ENCODE assay signal across 8 mouse cellular contexts in the genomic region with DNA sequence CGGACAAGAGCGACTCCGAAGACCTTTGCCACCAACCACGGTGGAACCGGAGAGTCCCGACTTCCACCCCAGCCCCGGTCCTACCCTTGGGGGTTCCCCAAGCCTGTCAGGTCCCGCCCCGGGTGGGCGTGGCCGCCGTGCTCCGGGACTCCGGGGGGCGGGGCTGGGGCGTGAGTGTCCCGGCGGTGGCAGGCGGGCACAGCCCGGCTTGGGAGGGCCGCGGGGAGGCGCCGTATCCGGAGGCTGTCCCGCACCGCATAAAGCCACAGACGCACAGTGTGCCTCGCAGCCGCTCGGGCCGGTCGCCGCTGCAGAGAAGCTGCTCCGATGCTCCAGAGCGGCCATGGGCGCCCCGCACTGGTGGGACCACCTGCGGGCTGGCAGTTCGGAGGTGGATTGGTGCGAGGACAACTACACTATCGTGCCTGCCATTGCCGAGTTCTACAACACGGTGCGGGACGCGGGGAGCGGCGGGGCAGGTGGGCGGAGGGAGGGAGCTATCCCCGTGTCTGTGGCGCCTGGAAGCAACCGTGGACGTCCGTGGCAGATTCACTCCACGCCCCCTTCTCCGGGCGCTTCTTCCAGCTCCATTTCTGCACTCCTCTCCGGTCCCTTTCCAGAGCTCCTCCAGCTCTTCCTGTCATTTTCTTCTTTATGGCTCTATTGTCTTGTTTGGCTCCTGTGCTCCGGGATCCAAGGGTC. TPM values are rescaled to one million over a fixed set of nuclear protein-coding genes. Genes with fewer than 3 reads are reported as not detected.
DNase-seq lines count a peak whose midpoint lies in the region; ATAC-seq and TF ChIP-seq lines count a peak whose summit lies in the region.

A gene (plus strand): TSS at position 251 of the 702 bp plus-strand sequence.

- no peaks in the 10 kb centered on the region for H3K4me1 ChIP-seq in bone marrow, adult 2 months (ENCODE audit: control insufficient read depth, insufficient read depth, low read length)
- peaks cover 3% of the 10 kb centered on the region; the same call in 1 of the 2 replicates for H3K4me1 ChIP-seq in embryonic facial prominence, embryonic 14.5 days (ENCODE audit: control insufficient read depth, insufficient read depth, low read length)
- H3K4me1 ChIP-seq in limb, embryonic 12.5 days (replicated peaks) = 0 out of 2 replicates have a peak, but pooled peaks cover 6% of the 10 kb centered on the region
- H3K4me1 ChIP-seq in midbrain, embryonic 13.5 days (replicated peaks) = peaks cover 23% of the 10 kb centered on the region

- H3K27me3 ChIP-seq in embryonic facial prominence, embryonic 14.5 days (replicated peaks; ENCODE audit: control insufficient read depth, insufficient read depth, low read length) = no peaks in the 10 kb centered on the region
- peaks cover 20% of the 10 kb centered on the region for H3K27me3 ChIP-seq in limb, embryonic 12.5 days
- H3K27me3 ChIP-seq in midbrain, embryonic 13.5 days = peaks cover 19% of the 10 kb centered on the region

- ATAC-seq in embryonic facial prominence, embryonic 14.5 days (ENCODE audit: low read depth) = peak; percentile 95
- ATAC-seq in limb, embryonic 12.5 days (ENCODE audit: insufficient number of reproducible peaks, insufficient read depth, low FRiP score, low TSS enrichment, low read depth) = peak; percentile 90
- peak; percentile 96 for ATAC-seq in midbrain, embryonic 13.5 days

- peak; percentile 85 for DNase-seq in embryonic facial prominence, embryonic 14.5 days (ENCODE audit: low spot score)
- peak; percentile 93 for DNase-seq in heart, adult 8-10 months (ENCODE audit: low spot score)
- peak; percentile 93 to 95 for DNase-seq in kidney, adult 8-10 months
- DNase-seq in skeletal muscle tissue, adult 2 months (ENCODE audit: low read depth, low spot score) = peak; percentile 78
- DNase-seq in adipocyte (ENCODE audit: low spot score) = no peak

- TF ChIP-seq CTCF in bone marrow, adult 2 months (IDR thresholded peaks at IDR 0.05; ENCODE audit: control insufficient read depth, insufficient read depth, low read length) = no peak

- no peak within 1 kb of the TSS for H3K27ac ChIP-seq in bone marrow, adult 2 months (ENCODE audit: control insufficient read depth, insufficient read depth, low read depth, low read length, poor library complexity)
- H3K27ac ChIP-seq in embryonic facial prominence, embryonic 14.5 days (replicated peaks; ENCODE audit: low read depth, low read length) = 0 out of 2 replicates have a peak within 1 kb of the TSS, but pooled peaks have one; percentile 15
- H3K27ac ChIP-seq in limb, embryonic 12.5 days = no peak within 1 kb of the TSS
- peak within 1 kb of the TSS; percentile 62 for H3K27ac ChIP-seq in midbrain, embryonic 13.5 days

- under 1% methylated on average over 59 of the region's 60 CpGs for WGBS in bone marrow, adult 2 months
- WGBS in embryonic facial prominence, embryonic 14.5 days = 1% methylated on average over 51 of the region's 60 CpGs
- under 1% methylated on average over 60 of the region's 60 CpGs for WGBS in limb, embryonic 12.5 days
- WGBS in midbrain, embryonic 13.5 days = 0% methylated on average over 56 of the region's 60 CpGs

- no peaks in the 10 kb centered on the region for H3K36me3 ChIP-seq in embryonic facial prominence, embryonic 14.5 days (ENCODE audit: control insufficient read depth, insufficient read depth, low read length)
- H3K36me3 ChIP-seq in limb, embryonic 12.5 days = no peaks in the 10 kb centered on the region
- no peaks in the 10 kb centered on the region for H3K36me3 ChIP-seq in midbrain, embryonic 13.5 days

- TF ChIP-seq POLR2A in bone marrow, adult 2 months (IDR thresholded peaks at IDR 0.05; ENCODE audit: borderline replicate concordance, control insufficient read depth, low read depth, low read length) = peak; percentile 62; the same call in 1 of the 2 replicates

- H3K4me3 ChIP-seq in bone marrow, adult 2 months (replicated peaks; ENCODE audit: control insufficient read depth, low read depth, low read length) = peak within 1 kb of the TSS; percentile 68
- peak within 1 kb of the TSS; percentile 68 for H3K4me3 ChIP-seq in embryonic facial prominence, embryonic 14.5 days (ENCODE audit: low read depth, low read length)
- H3K4me3 ChIP-seq in limb, embryonic 12.5 days (replicated peaks) = peak within 1 kb of the TSS; percentile 68
- H3K4me3 ChIP-seq in midbrain, embryonic 13.5 days (replicated peaks) = peak within 1 kb of the TSS; percentile 72

- no peaks in the 10 kb centered on the region for H3K9me3 ChIP-seq in embryonic facial prominence, embryonic 14.5 days (ENCODE audit: control insufficient read depth, low read length)
- H3K9me3 ChIP-seq in limb, embryonic 12.5 days = no peaks in the 10 kb centered on the region
- no peaks in the 10 kb centered on the region for H3K9me3 ChIP-seq in midbrain, embryonic 13.5 days

- H3K9ac ChIP-seq in embryonic facial prominence, embryonic 14.5 days (ENCODE audit: low read depth, low read length) = peak within 1 kb of the TSS; percentile 70
- H3K9ac ChIP-seq in limb, embryonic 12.5 days (replicated peaks) = peak within 1 kb of the TSS; percentile 67
- H3K9ac ChIP-seq in midbrain, embryonic 13.5 days (replicated peaks) = peak within 1 kb of the TSS; percentile 79

- H3K4me2 ChIP-seq in embryonic facial prominence, embryonic 14.5 days (ENCODE audit: low read depth, low read length) = peak within 1 kb of the TSS; percentile 98
- peak within 1 kb of the TSS; percentile 96 for H3K4me2 ChIP-seq in limb, embryonic 12.5 days
- peak within 1 kb of the TSS; percentile 90 for H3K4me2 ChIP-seq in midbrain, embryonic 13.5 days (replicated peaks)

RNA-seq across cellular contexts. Expression of the gene that starts here (rescaled TPM):
- 0.86 and 1.8 TPM in 2 replicates for polyA plus RNA-seq in bone marrow, adult 2 months (2011; ENCODE audit: insufficient read depth, insufficient read length, low replicate concordance, missing spikeins)
- polyA plus RNA-seq in embryonic facial prominence, embryonic 14.5 days (2014; fragmentation: Nextera tagmentation; extraction: Ambion mirVana) = 9.4 and 14.2 TPM in 2 replicates
- total RNA-seq in heart, adult 8-10 months (2022) = 10 to 100 TPM; 15.3 to 17.8 (median 17.6) TPM
- polyA plus RNA-seq in limb, embryonic 12.5 days (2016; fragmentation: Nextera tagmentation; extraction: Ambion mirVana) = 19.7 and 19.8 TPM in 2 replicates
- polyA plus RNA-seq in midbrain, embryonic 13.5 days (2015; fragmentation: Nextera tagmentation; extraction: Ambion mirVana) = 19.4 and 19.9 TPM in 2 replicates

Comparison
In these comparisons a context has a peak if more than half of its experiments do, and no peak if none do; other contexts are left out.
1. H3K27ac ChIP-seq: peak in embryonic facial prominence, embryonic 14.5 days (single experiment) and midbrain, embryonic 13.5 days (single experiment); none in bone marrow, adult 2 months (single experiment) and limb, embryonic 12.5 days (single experiment).
2. Peak in every context shown above with its lines, with median percentiles within 50 percentile points of each other: H3K4me3 ChIP-seq, ATAC-seq, H3K4me2 ChIP-seq and H3K9ac ChIP-seq.